Mouse (Mus musculus) mesoderm, embryonic 11.5 days (tissue): Measurements from ENCODE around the gene Ppp6c.
"Not testable (repeated sequence)": the region's sequence is repeated elsewhere in the genome, so short reads cannot be mapped to it uniquely, and the experiment has no call there.

Experiments
- DNase-seq: peaks from one replicate; pipeline ENCODE4 v3.0.0-alpha.2; 2012; ENCODE audit warnings: low read depth, low spot score

Gene Ppp6c

DNA sequence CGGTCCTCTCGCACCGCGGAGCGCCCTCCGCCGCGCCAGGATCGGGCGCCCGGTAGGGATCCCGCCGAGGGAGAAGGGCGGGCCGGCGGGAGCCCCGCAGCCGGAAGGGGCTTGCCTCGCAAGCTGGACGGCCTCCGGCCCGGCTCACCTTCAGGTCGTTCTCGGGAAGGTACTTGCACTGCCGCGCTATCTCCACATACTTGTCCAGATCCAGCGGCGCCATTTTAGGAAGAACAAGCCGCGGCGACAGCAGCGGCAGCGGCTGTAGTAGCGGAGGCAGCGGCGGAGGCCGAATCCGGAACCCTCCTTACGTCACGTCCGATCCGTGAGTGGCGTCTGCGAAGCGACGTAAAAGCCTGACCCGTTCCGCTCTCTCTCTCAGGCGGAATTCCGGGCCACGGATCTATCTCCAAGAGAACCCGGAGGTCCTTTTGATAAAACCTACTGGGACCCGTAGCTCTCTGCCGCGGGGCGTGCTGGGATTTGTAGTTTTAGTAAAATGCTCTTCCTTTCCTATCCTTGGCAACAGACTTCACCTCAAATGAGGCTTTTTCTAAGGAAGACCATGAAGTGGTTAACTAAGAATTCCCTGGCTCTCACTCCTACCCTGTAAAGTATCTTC lies at the start of gene Ppp6c:
Gene Ppp6c, minus strand, starts transcription at position 433 of the 622 bp plus-strand sequence.
- DNase-seq: peak; percentile 97

DNA sequence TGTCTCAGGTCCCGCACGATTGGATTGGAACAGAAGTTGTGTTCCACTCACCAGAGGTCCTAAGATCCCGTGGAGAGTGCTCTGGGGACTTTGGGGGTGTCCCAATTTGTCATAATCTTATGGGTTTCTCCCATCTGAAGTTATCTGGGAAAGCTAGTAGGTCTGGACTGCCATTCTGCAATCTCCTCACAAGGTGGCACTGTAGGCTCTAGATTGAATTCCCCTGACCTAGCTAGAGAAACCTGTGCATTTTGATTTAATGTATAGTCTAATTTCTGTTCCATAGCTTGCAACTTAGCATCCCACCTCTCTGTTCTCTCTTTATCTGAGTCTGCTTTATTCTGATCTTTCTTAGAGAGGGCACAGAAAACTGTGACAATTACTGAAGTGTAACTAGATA lies 42.1 kb upstream of the Ppp6c start:
- peak; percentile 50 for DNase-seq

DNA sequence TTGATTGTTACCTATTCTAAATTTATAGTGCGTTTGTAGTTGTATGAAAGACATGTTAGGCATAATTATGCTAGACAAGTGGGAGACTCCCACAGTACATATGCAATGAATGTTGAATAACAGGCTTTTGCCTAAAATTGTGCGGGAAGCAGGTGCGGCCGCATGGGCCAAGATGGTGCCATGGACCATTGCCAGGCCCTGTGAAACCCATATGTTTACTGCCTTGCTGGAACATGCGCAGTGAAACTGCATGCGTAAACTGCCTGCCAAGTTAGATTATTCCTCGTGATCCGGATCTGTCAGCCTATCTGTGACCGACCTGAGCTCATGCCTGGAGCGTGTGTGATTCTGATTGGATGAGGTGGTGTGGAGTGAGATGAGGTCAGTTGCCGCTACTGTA lies 26.0 kb upstream of the Ppp6c start:
- not testable (repeated sequence) for DNase-seq

DNA sequence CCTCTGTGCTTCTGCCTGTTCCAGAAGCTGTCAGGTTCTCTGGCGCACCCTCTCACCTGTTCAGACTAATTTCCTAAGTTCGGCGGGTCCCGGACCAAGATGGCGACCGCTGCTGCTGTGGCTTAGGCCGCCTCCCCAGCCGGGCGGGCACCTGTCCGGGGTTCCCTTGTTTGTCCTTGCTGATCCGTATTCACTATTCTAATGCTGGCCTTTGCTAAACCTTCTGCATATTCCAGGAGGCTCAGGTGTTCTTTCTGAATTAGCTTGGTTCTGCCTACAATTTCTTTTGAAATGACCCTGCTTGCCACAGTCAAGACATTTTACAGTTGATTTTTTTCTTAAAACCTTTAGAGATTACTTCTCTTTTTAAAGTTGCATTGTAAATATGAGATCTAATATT lies 20.6 kb upstream of the Ppp6c start:
- DNase-seq: not testable (repeated sequence)

DNA sequence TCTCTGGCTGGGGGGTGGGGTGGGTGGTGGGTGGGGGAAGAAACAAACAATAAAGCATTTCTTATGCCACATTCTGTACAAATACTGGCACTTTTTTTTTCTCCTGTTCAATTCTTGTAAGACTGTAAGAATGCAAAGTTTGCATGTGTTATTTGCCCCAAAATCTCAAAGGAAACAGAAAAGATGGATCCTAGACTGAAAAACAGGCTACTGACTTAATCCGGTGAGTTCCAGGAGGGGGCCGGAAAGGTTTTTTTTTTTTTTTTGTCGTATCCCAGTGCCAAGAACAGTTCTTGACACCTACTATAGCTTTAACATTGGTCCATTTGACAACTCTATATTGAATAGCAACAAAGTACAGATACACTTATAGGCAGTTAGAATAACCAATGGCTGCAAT lies 480 bp upstream of the Ppp6c start:
- DNase-seq: no peak

DNA sequence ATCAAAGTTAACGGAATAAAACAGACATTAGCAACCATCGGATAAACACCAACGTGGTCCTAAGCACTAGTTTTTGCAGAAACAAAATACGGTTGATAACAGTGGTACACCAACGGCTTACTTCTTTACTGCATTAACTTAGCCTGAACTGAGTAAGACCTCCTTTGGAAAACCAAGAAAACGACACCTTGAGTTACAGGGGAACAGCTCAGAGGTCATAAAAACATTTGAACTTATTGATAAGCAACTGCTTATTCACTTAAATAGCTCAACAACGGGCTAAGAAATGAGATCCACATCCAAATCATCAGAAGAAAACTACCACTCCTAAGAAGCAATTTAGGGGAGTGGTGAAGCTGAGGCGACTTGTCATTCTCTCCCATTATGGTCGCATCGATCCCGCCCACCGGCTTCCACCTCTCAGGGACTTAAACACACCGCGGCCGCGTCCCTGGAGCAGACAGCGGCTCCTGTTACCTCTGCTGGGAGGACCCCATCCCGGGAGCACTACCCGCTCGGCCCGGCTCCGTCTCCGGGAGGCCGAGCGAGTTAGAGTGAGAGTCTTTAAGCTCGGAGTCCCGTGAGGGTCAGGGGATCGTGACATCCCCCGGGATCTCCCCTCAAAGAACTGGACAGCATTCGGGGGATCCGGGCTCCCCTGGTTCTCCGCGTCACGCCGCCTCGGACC lies 776 bp downstream of the Ppp6c start:
- DNase-seq: not testable (repeated sequence)

DNA sequence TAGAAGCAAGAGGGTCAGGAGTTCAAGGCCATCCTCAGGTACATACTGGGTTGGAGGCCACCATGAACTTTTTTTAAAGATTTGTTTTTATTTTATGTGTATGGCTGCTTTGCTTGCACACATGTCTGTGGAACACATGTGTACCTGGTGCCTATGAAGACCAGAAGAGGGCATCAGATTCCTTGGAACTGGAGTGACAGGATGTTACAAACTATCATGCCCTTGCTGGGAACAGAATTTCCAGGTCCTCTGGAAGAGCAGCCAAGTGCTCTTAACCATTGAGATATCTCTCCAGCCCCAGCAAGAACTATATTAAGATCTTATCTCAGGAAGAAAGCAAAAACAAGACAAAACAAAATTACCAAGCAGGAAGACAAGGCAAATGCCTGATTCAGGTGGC lies 1.6 kb downstream of the Ppp6c start:
- no peak for DNase-seq

DNA sequence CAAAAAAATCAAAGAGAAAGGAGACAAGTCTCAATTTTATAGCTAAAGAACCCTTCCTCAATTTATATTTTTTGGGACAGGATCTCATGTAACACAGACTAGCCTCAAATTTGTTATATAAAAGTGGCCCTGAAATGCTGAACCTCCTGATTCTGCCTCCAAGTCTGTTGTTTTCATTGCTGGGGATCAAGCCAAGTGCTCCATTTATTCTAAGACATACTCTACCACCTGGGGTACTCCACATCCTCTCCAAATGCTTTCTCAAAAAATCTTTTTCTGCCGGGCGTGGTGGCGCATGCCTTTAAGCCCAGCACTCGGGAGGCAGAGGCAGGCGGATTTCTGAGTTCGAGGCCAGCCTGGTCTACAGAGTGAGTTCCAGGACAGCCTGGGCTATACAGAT lies 6.2 kb downstream of the Ppp6c start:
- no peak for DNase-seq

DNA sequence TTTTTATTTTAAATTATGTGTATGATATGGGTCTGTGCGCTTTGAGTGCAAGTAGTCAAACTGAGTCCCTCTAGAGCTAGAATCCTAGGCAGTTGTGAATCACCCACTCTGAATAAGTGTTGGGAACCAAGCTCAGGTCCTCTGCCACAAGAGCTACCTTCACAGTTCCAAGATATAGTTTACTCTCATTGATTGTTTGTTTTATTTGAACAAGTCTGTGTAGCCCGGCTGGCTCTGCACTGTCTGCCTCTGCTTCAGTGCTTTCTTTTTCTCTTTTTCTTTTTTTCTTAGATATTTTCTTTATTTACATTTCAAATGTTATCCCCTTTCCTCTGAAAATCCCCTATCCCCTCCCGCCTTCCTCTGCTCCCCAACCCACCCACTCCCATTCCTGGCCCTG lies 7.2 kb downstream of the Ppp6c start:
- DNase-seq: no peak

DNA sequence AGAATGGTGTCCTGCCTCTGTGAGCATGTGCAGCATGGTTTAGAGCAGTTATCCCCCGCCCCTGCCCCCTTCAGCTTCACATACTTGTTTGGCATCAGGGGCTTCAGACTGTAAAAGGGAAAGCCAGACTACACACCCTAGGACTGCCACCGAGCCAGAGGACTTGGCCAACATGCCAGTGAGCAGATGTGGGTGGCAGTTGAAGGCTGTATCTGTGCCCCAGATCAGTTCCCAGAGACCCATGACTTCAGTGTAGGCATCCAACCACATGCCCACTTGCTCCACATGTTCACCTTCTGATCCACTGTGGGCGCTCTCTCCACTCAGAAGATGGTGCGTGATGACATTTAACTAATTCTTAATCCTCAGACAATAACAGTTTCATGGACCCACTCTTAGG lies 9.1 kb downstream of the Ppp6c start:
- DNase-seq: no peak

DNA sequence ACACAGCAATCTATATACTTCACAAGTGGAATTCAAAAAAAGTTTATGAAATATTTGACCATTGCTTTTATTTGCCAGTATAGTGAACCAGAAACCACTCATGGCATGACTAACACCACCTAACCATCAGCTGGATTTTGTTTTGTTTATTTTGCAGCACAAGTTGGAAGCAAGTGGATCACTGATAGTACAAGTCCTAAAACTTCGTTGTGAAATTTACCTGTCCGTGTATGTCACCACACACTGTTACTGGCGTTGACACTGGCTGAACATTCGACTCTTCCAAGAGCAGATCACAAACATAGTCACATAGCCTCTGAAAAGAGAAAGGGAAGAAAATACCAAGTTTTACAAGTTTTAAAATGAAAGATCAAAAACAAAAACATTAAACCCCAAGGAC lies 15.5 kb downstream of the Ppp6c start:
- no peak for DNase-seq

DNA sequence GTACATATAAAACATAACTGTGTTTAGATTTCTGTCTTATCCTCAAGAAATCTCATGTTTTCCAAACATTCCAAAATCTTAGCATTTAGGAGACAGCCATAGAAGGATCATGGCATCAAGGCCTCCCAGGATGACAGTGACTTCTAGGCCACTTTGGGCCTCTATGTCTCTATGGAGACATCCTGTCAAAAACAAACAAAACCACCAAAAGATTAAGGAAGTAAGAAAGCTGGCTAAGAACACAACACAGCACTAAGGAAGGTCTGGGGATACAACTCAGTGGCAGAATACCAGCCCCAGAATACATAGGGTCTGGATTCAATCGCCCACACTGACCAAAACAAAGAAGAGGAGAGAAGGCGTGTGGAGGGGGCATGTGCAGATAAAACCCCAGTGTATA lies 22.9 kb downstream of the Ppp6c start:
- no peak for DNase-seq

DNA sequence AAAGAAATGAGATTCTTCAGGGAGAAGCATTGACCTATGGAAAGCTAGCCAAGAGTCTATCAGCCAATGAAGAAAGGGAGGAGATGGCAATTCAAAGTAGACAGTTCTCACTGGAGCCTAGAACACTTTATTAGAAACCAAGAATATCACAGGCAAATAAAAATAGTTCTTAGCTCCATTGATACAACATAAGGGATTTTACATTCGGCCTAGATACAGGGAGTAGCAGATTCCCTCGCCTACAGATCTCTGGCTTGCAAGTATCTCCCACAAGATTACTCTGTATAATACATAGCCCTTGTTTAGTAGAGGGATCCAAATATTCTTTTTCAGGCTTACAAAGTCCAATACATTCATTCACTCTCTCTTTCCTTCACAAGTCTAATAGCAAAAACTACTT lies 31.4 kb downstream of the Ppp6c start:
- DNase-seq: no peak

DNA sequence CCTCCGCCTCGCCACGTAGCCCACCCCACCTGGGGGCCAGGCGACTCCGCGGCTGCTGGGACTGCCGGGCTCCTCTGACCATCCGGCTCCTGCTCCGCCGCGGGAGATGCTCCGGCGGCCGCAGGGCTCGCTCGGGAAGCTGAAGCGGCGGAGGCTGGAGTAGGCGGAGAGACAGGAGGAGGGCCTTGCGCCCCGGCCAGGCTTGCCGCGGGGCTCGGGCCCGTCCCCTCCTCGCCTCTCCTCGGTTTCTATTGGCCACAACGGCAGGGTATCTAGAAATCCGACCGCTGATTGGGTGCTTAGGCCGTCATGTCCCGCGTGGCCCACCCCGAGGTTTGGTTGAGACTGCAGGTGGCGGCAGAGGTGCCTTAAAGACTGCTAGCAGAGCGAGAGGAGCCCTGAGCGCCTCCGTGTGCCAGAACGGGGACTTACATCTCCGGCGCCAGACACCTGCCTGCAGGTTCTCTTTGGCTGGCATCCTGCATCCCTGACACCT lies 35.6 kb downstream of the Ppp6c start, which contains the start of gene Scai:
Gene Scai, minus strand, starts transcription at position 174 of the 496 bp plus-strand sequence.
- peak; percentile 98 for DNase-seq

DNA sequence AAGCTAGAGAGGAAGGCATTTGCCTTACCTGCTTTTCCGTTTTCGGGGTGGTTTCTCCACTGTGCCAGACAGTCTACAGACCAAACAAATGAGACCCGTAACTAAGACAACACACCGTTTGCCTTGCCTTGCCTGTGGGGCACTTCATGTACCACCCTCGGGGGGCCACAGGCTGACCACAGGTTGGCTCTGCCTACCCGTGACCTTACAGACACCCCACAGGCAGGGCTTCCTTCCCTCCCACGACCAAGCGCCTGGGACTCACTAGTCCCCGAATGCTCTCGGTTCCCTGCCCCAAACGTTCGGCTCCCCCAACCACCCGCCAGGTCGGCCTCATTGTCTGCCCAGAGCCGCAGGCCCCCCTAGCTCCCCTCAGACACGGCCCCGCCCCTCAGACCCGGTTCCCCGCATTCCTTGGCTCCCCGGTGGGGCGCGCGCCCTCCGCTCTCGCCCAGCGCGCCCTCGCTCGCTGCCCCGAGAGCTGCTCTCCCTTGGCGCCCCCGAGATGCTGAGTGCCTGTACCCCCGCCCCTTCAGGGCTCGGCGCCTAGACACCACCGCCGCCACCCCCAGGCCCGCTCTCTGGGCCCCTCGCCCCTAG lies 36.2 kb downstream of the Ppp6c start:
- peak; percentile 76 for DNase-seq

DNA sequence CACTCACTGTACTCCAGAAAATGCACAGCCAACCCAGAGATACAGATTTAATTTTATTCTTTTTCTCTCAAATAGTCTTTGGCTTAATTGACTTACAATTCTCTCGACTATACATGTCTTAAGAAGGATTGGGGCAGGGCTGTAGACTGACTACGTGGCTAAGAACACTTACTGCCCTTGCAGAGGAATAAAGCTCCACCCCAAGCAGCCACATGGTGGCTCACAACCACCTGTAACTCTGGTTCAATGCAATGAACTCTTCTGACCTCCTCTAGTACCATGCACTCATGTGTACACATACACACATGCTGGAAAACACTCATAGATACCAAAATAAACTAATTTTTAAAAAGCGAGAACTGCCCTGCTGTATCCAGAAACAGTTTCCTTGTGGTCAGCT lies 40.3 kb downstream of the Ppp6c start:
- DNase-seq: no peak

DNA sequence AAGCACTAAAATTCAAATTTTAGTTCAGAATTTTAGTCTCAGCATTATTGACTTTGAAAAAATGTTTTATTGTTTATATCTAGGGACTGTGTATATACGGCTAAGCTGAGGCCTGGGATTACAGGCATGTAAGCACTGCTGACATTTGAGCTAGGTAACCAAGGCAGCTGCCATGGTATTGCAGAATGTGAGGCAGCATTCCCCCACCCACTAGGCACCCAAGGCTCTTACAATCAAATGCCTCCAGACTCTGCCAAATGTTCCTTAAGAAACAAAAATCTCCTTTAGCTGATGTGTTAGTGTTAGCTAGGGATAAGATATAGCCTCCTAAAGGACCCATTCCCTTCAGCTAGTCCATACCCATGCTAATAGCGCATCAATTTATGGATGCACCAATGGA lies 42.7 kb downstream of the Ppp6c start:
- no peak for DNase-seq

DNA sequence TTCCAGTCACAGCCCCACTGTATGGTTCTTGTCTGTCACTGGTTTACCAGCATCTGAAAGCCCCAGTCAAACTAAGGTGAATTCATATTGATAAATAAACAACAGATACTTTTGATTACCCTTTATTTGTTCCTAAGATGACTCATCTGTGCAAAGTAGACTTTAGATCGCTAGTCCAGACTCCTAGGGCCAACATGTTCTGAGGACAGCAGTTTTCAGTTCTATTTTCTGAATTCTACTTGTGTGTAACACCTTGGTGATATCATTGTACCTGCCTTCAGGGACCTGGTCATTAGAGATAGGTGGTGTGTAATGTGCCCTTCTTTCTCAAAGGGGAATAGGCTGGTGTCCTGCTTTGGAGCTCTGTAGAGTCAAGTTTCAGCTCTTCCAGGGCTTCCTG lies 65.3 kb downstream of the Ppp6c start:
- DNase-seq: no peak

DNA sequence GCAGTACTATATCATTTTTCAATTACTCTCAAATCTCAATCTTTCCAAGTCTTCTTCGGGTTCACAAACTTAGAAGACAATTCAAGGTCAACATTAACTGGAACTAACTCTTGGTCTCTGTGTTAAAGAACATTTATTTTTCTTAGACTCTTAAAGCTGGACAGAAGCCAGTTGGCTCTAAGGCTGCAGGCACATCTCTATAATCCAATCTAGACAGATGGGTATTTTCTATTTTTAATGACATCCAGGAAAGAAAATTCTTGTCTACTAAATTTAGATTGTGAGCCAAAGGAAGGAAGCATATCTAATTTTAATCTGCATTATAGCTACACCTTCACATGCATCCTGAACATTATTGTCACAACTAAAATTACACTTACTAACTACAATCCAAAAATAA lies 68.3 kb downstream of the Ppp6c start:
- no peak for DNase-seq

DNA sequence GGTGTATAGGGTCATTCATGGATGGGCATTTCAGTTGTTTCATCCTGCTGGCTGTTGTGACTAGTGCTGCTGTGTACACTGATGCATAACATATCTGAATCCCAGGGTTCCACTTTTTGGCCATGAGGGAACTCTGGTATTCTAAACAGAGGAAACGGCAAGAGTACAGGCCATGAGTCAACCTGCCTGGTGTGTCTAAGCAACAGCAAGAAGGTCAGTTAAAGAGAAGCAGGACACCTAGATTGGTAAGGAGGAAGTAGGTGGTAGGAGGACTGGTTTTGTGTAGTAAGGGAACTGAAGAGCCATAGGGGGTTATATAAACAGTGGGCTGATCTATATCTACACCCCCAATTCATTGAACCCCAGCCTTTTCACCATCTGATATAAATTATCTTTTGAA lies 69.4 kb downstream of the Ppp6c start:
- no peak for DNase-seq

DNA sequence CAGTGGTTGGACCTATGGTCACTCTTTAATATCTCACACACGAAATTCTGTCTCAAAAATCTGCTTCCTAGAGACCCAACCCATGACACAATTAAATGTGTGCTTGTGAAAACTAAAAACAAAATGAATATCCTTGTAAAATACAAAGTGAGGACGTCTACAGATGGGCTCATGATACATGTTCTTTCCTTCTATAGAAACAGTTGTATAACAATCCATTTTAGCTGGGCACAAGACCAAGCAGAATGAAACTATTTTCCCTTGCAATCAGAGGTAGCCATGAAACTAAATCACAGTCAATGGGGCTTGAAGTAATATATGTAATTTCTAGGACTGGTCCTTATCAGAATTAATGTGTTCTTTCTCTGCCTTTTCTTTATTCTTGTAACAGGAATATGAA lies 75.3 kb downstream of the Ppp6c start:
- no peak for DNase-seq

DNA sequence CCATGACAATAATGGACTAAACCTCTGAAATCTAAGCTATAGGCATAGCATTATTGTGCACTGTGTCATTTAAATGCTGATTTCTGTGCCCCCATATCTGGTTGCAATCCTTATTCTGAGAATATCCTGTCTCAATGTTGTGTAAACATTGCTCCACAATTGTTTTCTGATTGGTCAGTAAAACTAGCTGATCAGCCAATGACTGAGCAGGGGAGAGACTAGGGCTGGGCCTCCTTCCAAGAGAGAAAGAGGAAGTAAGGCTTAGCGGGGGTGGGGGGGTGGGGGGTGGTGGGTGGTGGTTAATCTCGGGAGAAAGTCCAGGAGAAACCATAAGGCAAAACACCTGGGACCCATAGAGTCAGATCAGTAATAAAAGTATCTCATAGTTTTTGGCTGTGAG lies 78.2 kb downstream of the Ppp6c start:
- no peak for DNase-seq

DNA sequence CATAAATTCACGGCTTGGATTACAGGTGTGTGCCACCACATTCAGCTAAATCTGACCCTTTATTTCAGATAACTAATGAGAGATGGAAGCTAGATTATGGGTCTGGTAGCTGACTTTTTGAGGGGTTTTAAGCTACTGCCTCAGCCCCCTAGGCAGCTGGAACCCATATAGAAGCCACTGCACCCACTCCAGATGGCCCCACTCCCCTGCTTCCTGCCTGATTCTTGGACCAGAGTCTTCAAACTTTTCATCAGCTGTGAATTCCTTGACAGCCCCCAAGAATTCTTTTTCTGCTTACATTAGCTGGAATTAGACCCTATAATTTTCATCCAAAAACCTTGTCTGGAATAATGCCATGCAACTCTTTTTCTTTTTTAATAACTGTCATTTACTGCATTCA lies 79.8 kb downstream of the Ppp6c start:
- no peak for DNase-seq
